Mouse (Mus musculus) mature B cell (primary cell): ENCODE measurements around the gene Gm9573.

ENCODE experiments used
- in situ Hi-C: fragments of 300-500 bp; cut with MboI; formaldehyde crosslinking; loops from 2 replicates; pipeline ENCODE4 v1.14.3; 2019

Gene Gm9573

GRCm38 (mm10) chr17:35626537-35626936, at the start of gene Gm9573:
Gm9573 (minus strand) TSS chr17:35626637.
- in situ Hi-C loops: no loop called here

DNA sequence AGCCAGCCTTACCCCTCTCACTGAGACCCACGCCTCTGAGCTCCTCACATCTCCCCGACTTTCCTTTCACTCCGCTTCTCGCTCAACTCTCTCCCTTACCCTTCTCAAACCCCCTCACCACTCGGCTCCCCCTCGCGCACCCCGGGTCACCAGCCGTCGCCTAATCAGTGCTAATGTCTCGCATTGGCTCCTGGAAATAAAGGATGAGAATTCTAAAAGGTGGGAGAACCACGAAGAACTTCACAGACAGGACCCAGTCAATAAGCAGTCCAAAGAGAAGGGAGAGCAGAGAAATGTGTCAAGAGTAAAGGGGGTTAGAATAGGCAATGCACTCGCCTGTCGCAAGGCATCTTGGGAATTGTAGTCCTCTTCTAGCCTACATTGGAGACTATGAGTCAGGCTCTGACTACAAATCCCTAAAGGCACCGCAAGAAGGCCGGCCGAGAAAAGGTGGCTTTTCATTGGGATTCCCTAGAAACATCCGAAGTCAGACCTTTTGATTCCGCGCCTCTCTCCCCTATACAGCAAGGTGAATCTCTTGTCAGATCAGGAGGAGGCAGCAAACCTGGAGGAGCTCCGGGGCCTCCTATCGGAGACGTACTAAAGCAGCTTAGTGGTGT, 47.1 kb upstream of the Gm9573 start, which contains the start of gene Gtf2h4:
TSS of gene Gtf2h4 (minus strand) at position 324 of the 620 bp plus-strand sequence.
- in situ Hi-C loops: no loop called here

DNA sequence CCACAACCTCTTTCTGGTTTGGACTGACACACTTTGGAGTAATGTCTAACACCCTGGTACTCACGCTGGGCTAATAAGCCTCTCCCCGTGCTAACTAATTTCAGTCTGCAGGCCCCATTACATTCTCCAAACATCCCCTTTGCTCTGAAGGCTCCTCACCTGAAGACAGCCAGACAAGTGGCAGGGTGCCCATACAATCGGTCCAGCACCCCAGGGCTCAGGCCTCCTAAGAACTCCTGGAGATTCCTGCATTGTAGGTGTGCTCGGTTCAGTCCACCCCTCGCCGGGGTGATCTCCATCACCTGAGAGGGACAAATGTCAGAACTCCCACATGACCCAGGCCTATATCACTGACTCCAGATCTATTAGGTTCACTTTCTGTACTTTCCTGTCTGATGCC, 46.1 kb upstream of the Gm9573 start:
- in situ Hi-C loops: no loop called here

DNA sequence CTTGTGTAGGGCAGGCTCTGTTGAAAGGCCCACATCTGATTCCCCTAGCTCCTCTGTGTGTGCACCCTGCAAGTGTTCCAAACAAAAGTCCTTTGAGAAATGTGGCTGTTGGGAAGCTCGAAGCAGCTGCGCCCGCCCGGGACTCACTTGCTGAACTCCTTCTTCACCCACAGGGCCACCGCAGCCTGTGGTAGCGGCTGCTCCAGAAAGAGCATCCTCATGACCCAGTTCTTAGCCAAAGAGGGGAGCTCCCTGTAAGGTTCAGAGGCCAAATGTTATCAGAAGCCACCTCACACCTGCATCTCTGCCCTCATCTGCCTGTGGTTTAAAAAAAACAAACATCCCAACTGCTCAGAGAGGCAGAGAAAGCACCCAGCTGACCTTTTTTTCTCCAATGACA, 45.4 kb upstream of the Gm9573 start:
- in situ Hi-C loops: no loop called here

- in situ Hi-C loops: no loop called here
These were observed 43.3 kb upstream of the Gm9573 start for GRCm38 (mm10) chr17:35669731-35670130.

DNA sequence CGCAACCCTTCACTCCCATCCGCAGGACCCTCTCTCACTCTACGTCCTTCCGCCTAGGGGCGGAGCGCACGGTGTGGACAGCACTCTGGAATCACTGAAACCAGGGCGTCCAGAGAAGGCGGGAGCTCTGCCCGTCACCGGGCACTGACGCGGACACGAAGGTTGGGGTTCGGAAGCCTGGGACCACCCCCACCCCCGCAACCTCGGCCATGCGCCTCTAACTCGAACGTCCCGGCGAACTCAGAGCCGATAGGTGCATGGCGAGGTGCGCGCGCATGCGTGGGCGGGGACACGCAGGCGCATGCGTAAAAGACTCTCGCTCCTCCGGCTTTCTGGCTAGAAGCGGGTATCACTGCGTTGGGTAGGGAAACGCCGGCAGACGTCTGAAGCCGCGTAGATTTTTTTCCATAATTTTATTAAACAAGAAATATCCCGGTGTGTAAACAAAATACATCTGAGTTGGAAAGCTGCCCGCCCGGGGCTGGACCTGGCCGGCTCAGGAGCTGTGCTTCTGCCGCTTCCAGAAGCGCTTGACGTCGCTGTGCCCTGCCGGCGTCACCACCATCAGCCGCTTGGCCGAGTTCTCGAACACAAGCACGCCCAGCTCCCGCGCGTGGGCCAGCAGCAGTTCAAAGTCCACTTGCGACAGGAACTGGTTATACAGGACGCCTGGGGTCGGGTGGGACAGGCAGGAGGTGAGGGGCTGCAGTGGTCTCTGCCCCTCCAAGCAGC, 41.1 kb upstream of the Gm9573 start, which contains the start of gene Vars2:
TSS of gene Vars2 (minus strand) at position 259 of the 732 bp plus-strand sequence.
- in situ Hi-C loops: no loop called here

DNA sequence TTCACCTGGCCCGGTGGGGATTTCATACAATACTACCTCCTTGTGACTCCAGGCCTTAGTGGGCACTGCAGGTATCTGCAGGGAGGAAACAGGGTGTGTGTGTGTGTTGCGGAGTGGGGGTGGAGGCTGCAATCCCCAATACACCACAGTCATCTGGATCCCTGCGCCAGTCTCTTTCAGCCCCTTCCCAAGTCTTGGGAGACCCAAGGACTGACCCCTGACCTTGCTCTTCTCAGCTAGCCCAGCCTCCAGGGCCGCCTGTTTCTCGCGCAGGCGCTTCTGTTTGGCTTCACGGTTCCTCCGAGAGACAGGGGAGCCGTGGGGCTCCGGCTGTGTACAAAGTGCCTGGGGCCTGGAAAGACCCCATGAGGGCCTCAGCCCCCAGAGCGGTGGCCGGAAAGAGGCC, 40.4 kb upstream of the Gm9573 start:
- in situ Hi-C loops: no loop called here

DNA sequence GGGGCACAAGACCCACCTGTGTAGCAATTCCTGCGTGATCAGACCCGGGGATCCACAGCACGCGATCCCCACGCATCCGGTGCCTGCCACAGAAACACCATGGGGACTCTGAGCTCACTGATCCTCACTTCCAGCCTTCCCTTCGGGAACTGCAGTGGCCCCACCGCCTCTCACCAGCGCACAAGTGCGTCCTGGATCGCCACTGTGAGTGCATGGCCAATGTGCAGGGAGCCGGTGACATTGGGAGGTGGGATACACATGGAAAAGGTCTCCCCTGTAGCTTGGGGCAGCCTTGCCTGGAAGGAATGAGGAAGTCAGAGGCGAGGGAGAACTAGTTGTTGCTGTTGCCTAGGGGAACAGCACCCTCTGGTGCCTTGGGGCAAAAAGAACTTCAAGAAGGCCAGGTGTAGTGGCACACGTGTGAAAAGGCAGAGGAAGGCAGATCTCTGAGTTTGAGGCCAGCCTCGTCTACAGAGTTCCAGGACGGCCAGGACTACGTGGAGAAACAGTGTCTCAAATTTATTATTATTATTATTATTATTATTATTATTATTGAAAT, 39.6 kb upstream of the Gm9573 start:
- in situ Hi-C loops: no loop called here

- in situ Hi-C loops: no loop called here
These were observed 26.6 kb upstream of the Gm9573 start for GRCm38 (mm10) chr17:35653086-35653485.

DNA sequence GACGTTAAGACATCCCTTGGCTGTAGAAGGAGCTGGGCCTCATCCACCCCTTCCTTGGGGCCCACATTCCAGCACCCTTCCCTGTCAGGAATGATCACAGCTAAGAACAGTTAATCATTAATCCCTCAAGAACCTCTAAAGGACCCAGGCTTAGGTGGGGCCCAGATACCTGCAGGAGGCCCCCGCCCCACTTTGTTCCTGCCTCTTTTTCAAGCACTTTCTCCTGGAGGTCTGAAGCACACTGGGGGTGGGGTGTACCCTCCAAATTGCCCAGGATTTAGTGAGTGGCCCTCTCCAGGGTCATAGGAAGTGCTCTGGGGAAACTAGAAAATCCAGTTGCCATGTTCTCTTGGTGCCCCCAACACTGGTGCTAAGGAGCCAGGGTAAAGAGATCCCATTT, 23.0 kb upstream of the Gm9573 start:
- in situ Hi-C loops: no loop called here

DNA sequence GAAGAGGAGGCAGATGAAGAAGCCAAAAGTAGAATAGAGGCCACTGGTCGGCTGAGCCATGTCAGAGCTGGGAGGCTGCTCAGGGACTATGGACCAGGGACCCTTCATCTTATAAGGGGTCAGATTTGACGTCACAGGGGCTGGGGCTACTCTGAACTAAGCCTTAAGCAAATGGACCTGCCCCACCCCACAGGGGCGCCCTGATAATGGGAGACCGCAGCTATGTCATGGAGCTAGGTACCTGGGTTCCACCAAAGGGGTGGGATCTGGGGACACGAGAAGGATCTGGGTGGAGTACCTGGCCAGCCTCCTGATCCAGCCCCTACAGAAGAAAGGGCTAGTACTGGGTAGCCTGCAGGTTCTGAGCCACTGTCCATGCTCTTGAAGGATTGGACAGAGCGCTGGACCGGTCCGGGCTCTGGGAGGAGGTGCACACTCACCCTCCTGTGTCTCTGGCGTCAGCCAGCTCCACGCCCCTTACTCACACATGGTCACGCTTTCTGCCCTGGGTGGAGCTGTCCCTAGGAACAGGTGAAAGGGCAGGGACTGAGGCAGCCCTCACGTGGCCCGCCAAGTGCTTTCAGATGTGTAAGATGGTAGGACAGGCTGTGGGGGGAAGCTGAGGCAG, 17.3 kb upstream of the Gm9573 start, which contains the start of gene Mucl3:
TSS of gene Mucl3 (minus strand) at position 87 of the 628 bp plus-strand sequence.
- in situ Hi-C loops: no loop called here

- in situ Hi-C loops: no loop called here
These were observed 12.9 kb upstream of the Gm9573 start for GRCm38 (mm10) chr17:35639352-35639751.

DNA sequence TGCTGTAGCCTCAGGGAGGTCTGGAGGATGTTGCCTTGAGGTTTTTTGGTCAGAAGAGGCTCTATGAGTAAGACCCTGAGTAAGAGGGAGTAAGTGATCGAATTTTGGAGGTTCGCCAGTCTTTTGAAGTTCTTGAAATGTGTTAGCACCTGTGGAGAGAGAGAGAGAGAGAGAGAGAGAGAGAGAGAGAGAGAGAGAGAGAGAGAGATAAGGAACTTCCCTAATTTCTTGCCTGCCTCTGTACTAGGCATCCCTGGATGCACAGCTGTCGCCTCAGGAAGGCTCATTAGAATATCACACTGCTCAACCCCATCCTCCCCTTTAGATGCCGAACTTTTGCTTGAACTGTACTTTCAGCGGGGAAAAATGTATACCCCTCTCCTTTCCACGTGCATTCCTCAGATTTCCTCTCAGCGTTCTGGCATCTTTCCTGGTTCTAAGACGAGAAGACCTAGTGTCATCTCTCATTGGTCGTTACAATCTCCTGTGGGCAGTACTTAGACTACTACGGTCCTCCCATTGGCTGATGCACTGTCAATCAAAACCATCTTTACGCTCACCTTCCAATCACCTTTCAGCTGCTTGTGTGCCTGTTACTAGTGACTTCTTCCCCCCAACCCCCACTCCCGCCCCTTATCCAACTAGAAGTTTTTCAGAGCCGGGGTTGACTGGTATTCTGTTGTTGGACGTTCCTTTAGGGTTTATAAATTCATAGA, 12.2 kb upstream of the Gm9573 start:
- in situ Hi-C loops: no loop called here

GRCm38 (mm10) chr17:35636363-35636762, 9.9 kb upstream of the Gm9573 start:
- in situ Hi-C loops: no loop called here

DNA sequence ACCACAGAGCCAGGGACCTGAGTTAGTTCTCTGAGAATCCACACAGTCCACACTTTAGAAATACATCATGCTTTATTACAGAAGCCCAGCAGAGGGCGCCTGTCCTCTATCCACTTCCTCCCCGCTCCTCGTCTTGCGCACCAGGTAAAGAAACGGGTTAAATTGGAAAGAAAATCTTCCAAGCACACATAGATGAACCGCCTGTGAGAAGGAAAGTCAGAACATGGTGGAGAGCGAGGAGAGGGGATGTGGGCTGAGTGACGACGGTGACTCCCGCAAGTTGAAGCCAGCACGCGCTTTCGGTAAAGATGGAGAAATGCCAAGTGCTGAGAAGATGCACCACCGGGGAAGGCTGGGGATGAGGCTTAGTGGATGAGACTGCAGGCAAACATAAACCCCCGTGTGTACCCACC, 9.3 kb upstream of the Gm9573 start:
- in situ Hi-C loops: no loop called here

DNA sequence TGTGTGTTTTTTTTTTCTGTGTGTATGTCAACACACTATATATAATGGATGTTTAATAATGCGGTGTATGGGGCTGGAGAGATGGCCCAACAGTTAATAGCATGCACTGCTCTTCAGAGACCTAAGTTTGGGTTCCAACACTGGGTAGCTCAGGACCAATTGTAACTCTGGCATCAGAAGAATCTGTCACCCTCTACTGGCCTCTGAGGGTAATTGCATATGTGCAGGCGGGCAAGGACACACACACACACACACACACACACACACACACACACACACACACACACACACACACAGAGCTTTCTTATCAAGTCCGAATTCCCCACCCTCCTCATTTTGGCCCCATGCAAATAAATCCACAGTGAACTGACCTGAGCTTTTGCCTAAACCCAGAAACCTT, 8.8 kb upstream of the Gm9573 start:
- in situ Hi-C loops: no loop called here

DNA sequence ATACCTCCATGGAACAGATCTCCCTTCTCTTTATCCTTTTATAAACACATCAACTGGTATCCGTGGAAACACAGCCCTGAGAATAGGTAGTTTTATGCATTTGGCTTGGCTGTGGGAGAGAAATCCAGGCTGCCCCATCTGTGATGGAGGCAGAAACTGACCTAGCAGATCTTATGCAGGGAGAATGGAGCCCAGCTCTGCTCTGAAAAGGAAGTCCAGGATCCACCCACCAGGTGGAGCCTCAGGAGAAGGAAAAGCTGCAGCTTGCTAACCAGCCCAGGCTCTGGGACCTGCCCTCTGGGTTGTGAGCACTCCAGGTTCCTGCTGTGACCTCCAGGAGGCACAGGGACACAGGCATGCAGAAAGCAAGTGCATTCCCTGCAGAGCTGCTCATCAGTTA, 7.6 kb upstream of the Gm9573 start:
- in situ Hi-C loops: no loop called here

DNA sequence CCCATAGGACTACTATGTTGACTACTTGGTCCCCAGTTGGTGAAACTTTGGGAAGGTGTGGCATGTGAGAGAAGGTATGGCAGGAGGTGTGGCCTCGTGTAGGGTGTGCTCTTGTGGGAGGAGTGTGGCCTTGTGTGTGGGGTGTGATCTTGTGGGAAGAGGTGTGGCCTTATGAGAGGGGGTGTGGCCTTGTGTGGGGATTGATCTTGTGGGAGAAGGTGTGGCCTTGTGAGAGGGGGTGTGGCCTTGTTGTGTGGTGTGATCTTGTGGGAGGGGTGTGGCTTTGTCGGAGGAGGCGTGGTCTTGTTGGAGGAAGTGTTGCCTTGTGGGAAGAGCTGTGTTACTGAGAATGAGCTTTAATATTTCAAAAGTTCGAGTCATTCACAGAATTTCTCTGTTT, 9.3 kb downstream of the Gm9573 start:
- in situ Hi-C loops: no loop called here

GRCm38 (mm10) chr17:35601736-35602354, 24.6 kb downstream of the Gm9573 start:
- in situ Hi-C loops: no loop called here

DNA sequence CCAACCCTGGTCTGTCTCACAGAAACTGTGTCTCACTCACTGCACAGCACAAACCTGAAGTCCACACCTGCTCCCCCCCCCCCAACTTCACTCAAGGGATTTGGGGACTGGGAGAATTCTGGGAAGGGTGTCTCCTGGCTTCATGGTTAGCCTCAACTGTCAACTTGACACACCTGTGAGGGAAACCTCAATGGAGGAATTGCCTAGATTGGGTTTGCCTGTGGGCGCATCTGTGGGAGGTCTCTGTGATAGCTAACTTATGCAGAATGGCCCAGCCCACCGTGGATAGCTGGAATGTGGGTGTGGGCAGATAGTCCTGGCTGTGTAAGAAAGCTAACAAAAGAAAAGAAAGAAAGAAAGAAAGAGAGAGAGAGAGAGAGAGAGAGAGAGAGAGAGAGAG, 25.2 kb downstream of the Gm9573 start, which contains the start of gene Sfta2:
TSS of gene Sfta2 (plus strand) at position 301 of the 400 bp plus-strand sequence.
- in situ Hi-C loops: no loop called here

DNA sequence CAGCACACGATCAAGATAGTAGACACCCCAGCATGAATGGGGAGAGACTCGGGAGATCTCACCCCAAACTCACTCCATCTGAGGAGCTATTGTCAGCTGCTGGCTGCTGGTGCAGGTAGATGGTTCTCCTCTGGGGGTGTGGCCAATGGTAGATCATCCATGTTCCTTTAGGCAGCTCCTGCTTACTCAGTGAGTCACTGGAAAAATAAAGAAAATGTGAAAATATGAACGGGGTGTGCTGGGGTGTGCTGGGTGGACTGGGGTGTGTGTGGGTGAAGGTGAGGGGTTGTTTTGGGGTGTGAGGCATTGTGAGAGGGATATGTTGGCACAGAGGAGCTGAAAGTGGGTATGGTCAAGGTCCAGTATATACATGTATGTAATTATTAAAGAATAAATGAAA, 29.0 kb downstream of the Gm9573 start:
- in situ Hi-C loops: no loop called here
